Mouse (Mus musculus) limb, embryonic 14.5 days (tissue): ENCODE measurements around the gene Micu1. TPM values are rescaled to one million over a fixed set of nuclear protein-coding genes. Genes with fewer than 3 reads are reported as not detected.

Source experiments
- ATAC-seq: fragments of 200-750 bp; cut with Nextera tagmentation; 2 replicates; pipeline ENCODE4 v1.8.0; 2017; ENCODE audit warnings: low read depth, moderate number of reproducible peaks, moderate TSS enrichment; ENCODE audit not compliant: low FRiP score
- DNase-seq: peaks from one replicate; pipeline ENCODE4 v3.0.0-alpha.2; 2015; ENCODE audit warnings: low spot score
- H3K27ac ChIP-seq: fragments of 300-500 bp; sonication (generic); replicated peaks from 2 replicates; pipeline ENCODE4 v1.5.1; 2014; ENCODE audit warnings: low read depth, mild to moderate bottlenecking, low read length, moderate library complexity, mixed read lengths
- H3K27me3 ChIP-seq: fragments of 300-500 bp; sonication (generic); 2 replicates; pipeline ENCODE4 v1.6.1; 2014; ENCODE audit warnings: low read length, mixed read lengths; ENCODE audit not compliant: control insufficient read depth, insufficient read depth
- H3K36me3 ChIP-seq: fragments of 300-500 bp; sonication (generic); 2 replicates; pipeline ENCODE4 v1.6.1; 2014; ENCODE audit warnings: mild to moderate bottlenecking, low read length, moderate library complexity, mixed read lengths; ENCODE audit not compliant: control insufficient read depth, insufficient read depth
- H3K4me1 ChIP-seq: fragments of 300-500 bp; sonication (generic); 2 replicates; pipeline ENCODE4 v1.6.1; 2014; ENCODE audit warnings: antibody characterized with exemption, low read length, mixed read lengths; ENCODE audit not compliant: control insufficient read depth, insufficient read depth
- H3K4me2 ChIP-seq: fragments of 300-500 bp; sonication (generic); replicated peaks from 2 replicates; pipeline ENCODE4 v1.6.1; 2014; ENCODE audit warnings: low read depth, mild to moderate bottlenecking, low read length, moderate library complexity; ENCODE audit not compliant: severe bottlenecking
- H3K4me3 ChIP-seq: fragments of 300-500 bp; sonication (generic); replicated peaks from 2 replicates; pipeline ENCODE4 v1.5.1; 2014; ENCODE audit warnings: low read length
- H3K9ac ChIP-seq: fragments of 300-500 bp; sonication (generic); 2 replicates; pipeline ENCODE4 v1.6.1; 2014; ENCODE audit warnings: mild to moderate bottlenecking, low read depth, low read length, moderate library complexity; ENCODE audit not compliant: severe bottlenecking
- H3K9me3 ChIP-seq: fragments of 300-500 bp; sonication (generic); 2 replicates; pipeline ENCODE4 v1.6.1; 2016; ENCODE audit warnings: low read length; ENCODE audit not compliant: control insufficient read depth
- POLR2A ChIP-seq: fragments of 200-500 bp; IDR thresholded peaks from 2 replicates; pipeline ENCODE4 v1.8.0; 2012; ENCODE audit warnings: inconsistent platforms, mild to moderate bottlenecking, moderate library complexity, borderline replicate concordance; ENCODE audit not compliant: insufficient read depth, insufficient read length; ENCODE audit errors: extremely low read depth
- WGBS: fragments of 180-500 bp; shearing (Covaris S2); extraction: QIAGEN DNeasy Blood & Tissue Kit; methylation state at CpG from one replicate; pipeline ENCODE4 v1.1.7; 2014; 5-methylcytosine and 5-hydroxymethylcytosine counted together
- polyA plus RNA-seq, 2 experiments: library from polyadenylated mRNA; depleted of rRNA in 1 of 2; stranded (reverse) in 1 of 2; unstranded in 1 of 2; fragments of >200 nt; fragmentation: Nextera tagmentation in 1 of 2; extraction: Ambion mirVana in 1 of 2; gene quantifications; 2 replicates each; pipeline versions ENCODE4 v1.2.1 to v1.2.3; 2012 to 2014

The Micu1 gene
- polyA plus RNA-seq, 2 experiments: 81.9 to 93.7 TPM

DNA sequence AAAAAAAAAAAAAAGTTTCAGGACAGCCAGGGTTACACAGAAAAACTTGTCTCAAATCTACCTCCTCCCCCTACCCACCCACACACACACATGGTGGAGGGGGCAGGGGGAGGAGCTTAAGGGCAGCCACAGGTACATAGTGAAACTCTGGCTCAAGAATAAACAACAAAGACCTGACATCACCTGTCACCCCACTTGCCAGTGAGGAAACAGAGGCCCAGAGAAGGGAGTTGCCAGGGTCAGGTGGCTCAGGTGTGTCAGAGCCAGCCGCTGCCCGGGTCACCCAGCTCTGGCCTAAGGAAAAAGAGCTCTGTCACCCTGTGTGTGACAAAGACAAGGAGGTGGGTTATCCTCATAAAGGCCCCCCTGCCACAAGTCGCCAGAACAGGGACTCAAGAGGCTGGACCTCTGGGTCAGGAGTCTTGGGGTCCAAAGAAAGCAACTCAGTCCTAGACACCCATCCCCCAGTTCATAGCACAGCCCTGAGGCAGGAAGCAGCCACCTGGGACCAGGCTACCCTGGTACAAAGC is 204.9 kb downstream of the Micu1 start:
- DNase-seq (no peak), ATAC-seq (no peak)
- peak overlapping the region; percentile 6; the same call in 1 of the 2 replicates for H3K27ac ChIP-seq
- H3K27me3 ChIP-seq: no peaks in the 10 kb centered on the region
- no peak overlapping the region for H3K4me2 ChIP-seq
- WGBS: 76% methylated on average over 3 of the region's 3 CpGs
- H3K9ac ChIP-seq: no peak overlapping the region
- TF ChIP-seq POLR2A: no peak
- H3K36me3 ChIP-seq: no peaks in the 10 kb centered on the region
- H3K4me1 ChIP-seq: peaks cover 53% of the 10 kb centered on the region
- H3K9me3 ChIP-seq: no peaks in the 10 kb centered on the region
- H3K4me3 ChIP-seq: no peak overlapping the region

DNA sequence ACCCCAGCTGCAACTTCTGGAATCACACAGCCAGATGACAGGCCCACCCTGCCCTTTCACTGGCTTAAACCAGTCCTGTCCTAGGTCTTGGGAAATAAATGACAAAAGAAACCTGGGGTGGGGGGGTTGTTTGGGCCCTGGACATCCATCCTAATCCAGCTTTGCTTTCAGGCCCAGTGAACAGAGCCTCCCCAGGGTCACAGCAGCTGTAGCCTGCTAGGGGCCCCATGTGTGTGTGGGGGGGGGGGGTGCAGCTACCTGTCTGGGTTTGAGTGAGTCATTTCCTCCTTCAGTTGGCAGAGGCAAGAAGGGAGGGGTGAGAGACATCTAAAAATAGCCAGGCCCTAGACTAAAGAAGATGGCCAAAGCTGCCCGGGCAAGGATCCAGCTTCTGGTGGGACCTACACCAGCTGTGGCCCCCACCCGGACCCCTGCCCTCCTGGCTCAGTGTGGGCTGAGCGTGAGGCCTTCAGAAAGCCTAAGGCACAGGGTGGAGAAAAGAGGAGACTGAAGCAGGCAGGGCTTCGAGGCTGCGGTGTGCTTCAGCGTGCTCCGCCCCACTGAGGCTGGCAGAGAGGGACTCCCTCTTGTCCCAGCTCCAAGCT is 205.5 kb downstream of the Micu1 start:
- TF ChIP-seq POLR2A: no peak
- 14% methylated on average over 5 of the region's 7 CpGs for WGBS
- ATAC-seq (peak; percentile 47), DNase-seq (peak; percentile 79)
- no peak overlapping the region for H3K4me2 ChIP-seq
- peak overlapping the region; percentile 67 for H3K27ac ChIP-seq
- no peaks in the 10 kb centered on the region for H3K36me3 ChIP-seq
- peaks cover 49% of the 10 kb centered on the region for H3K4me1 ChIP-seq
- no peak overlapping the region for H3K9ac ChIP-seq
- no peak overlapping the region for H3K4me3 ChIP-seq
- no peaks in the 10 kb centered on the region for H3K27me3 ChIP-seq
- H3K9me3 ChIP-seq: no peaks in the 10 kb centered on the region

DNA sequence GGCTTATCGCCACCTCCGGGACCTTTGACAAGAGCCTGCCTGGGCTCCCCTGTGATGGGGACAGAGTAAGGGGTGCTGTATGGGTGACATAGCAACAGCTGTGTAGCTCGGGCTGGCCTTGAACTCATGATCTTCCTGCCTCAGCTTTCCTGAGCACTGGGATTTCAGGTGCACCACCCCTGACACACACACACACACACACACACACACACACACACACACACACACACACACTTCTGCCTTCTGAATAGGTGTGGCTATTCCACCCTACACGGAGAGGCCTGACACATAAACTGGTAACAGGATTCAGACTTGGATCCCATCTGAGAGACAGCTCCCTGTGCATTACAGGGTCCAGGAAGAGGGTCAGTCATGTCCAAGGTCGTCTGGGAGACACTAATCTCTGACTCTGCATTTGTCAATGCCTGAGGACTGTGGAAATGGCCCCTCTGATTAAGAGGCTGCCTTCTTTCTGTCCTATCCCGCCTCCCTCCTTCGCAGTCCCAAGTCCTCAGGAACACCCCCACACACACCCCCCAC is 206.6 kb downstream of the Micu1 start:
- H3K27ac ChIP-seq: peak overlapping the region; percentile 48; the same call in 1 of the 2 replicates
- no peak for DNase-seq
- H3K4me2 ChIP-seq: peak overlapping the region; percentile 22
- H3K4me3 ChIP-seq: no peak overlapping the region
- H3K4me1 ChIP-seq: peaks cover 41% of the 10 kb centered on the region
- no peak for ATAC-seq
- WGBS: 54% methylated on average over 7 of the region's 7 CpGs
- H3K27me3 ChIP-seq: no peaks in the 10 kb centered on the region
- H3K9me3 ChIP-seq: no peaks in the 10 kb centered on the region
- H3K9ac ChIP-seq: no peak overlapping the region
- TF ChIP-seq POLR2A: no peak
- no peaks in the 10 kb centered on the region for H3K36me3 ChIP-seq

- no peaks in the 10 kb centered on the region for H3K36me3 ChIP-seq
- ATAC-seq (0 out of 2 replicates have a peak, but pooled peaks have one; percentile 29), DNase-seq (peak; percentile 82)
- H3K4me2 ChIP-seq: peak overlapping the region; percentile 22
- H3K9me3 ChIP-seq: no peaks in the 10 kb centered on the region
- H3K4me3 ChIP-seq: no peak overlapping the region
- no peaks in the 10 kb centered on the region for H3K27me3 ChIP-seq
- no peak overlapping the region; the same call in 1 of the 2 replicates for H3K9ac ChIP-seq
- H3K4me1 ChIP-seq: peaks cover 41% of the 10 kb centered on the region
- peak overlapping the region; percentile 48; the same call in 1 of the 2 replicates for H3K27ac ChIP-seq
- no peak for TF ChIP-seq POLR2A
- WGBS: 9% methylated on average over 14 of the region's 14 CpGs
Observed at GRCm38 (mm10) chr10:59909357-59909847, 207.1 kb downstream of the Micu1 start.

DNA sequence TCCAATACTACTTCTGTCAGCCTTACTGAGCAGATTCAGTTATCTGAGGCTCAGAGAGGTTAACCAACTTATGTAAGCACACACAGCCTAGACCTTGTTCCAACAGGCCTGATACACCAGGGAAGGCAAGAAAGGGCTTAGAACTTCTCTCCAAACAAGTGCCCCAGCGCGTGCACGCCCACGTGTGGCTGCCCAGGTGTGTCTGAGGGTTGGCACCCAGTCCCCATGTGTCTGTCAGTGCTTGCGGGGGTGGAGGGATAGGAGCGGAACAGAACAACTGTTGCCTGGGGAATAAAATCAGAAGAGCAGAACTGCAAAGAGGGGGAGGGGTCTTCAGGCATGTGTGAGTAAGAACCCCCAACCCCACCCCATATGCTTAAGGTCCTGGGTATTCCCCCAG is 208.8 kb downstream of the Micu1 start:
- no peaks in the 10 kb centered on the region for H3K27me3 ChIP-seq
- no peak for TF ChIP-seq POLR2A
- peak overlapping the region; percentile 16; the same call in 1 of the 2 replicates for H3K9ac ChIP-seq
- peaks cover 46% of the 10 kb centered on the region for H3K4me1 ChIP-seq
- no peaks in the 10 kb centered on the region for H3K36me3 ChIP-seq
- no peak overlapping the region for H3K4me3 ChIP-seq
- DNase-seq (no peak), ATAC-seq (no peak)
- H3K9me3 ChIP-seq: no peaks in the 10 kb centered on the region
- peak overlapping the region; percentile 33; the same call in 1 of the 2 replicates for H3K27ac ChIP-seq
- WGBS: 27% methylated on average over 6 of the region's 6 CpGs
- peak overlapping the region; percentile 34 for H3K4me2 ChIP-seq
